Mouse (Mus musculus): ENCODE results near the gene Atp2c2. TPM values are rescaled to one million over a fixed set of nuclear protein-coding genes. Genes with fewer than 3 reads are reported as not detected.

The Atp2c2 gene
- polyA plus RNA-seq, 1 experiment from 2014 or later, result 2.3 TPM

GRCm38 (mm10) chr8:119675457-119675856 is 24.4 kb upstream of the Atp2c2 start:
- Histone ChIP-seq H3K27ac (no peak overlapping the region), H3K9me3 (replicated peaks) (no peaks in the 10 kb centered on the region), H3K36me3 (no peaks in the 10 kb centered on the region), H3K4me3 (no peak overlapping the region), H3K27me3 (ENCODE audit: low read depth, poor library complexity, severe bottlenecking) (no peaks in the 10 kb centered on the region), H3K4me1 (peaks cover 10% of the 10 kb centered on the region; the same call in 1 of the 2 replicates)
- DNase-seq (ENCODE audit: low spot score), result no peak
- WGBS, result 80% methylated on average over 5 of the region's 5 CpGs

DNA sequence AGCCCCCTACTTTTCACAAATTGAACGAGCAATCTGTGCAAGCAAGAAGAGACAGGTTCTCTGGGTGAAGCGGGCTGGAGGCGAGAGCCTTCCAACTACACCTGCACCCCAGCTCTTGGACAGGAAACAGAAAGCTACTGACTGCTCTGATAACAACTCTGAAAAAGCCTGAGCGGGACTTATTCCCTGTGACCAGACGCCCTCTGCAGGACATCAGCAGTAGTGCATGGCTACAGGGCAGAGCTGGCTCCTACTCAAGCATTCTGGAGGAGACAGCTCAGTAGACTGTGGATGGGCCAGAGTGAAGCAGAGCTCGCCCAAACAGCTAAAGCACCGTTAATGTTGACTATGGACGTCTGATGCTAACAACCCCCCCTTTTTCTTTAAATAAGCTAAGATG is 23.4 kb upstream of the Atp2c2 start:
- H3K27me3 ChIP-seq (ENCODE audit: low read depth, poor library complexity, severe bottlenecking), result no peaks in the 10 kb centered on the region
- 22% methylated on average over 8 of the region's 8 CpGs for WGBS
- H3K9me3 ChIP-seq (replicated peaks), result no peaks in the 10 kb centered on the region
- H3K36me3 ChIP-seq, result no peaks in the 10 kb centered on the region
- H3K4me1 ChIP-seq, result peaks cover 10% of the 10 kb centered on the region; the same call in 1 of the 2 replicates
- H3K27ac ChIP-seq, result no peak overlapping the region
- H3K4me3 ChIP-seq, result no peak overlapping the region
- peak; percentile 87 for DNase-seq (ENCODE audit: low spot score)

- Histone ChIP-seq H3K4me3 (peak overlapping the region; percentile 38), H3K27ac (no peak overlapping the region), H3K9me3 (replicated peaks) (no peaks in the 10 kb centered on the region), H3K4me1 (peaks cover 10% of the 10 kb centered on the region; the same call in 1 of the 2 replicates), H3K36me3 (no peaks in the 10 kb centered on the region), H3K27me3 (ENCODE audit: low read depth, poor library complexity, severe bottlenecking) (no peaks in the 10 kb centered on the region)
- WGBS, result 10% methylated on average over 18 of the region's 18 CpGs
- peak; percentile 75 for DNase-seq (ENCODE audit: low spot score)
Observed at GRCm38 (mm10) chr8:119678138-119678843, 21.5 kb upstream of the Atp2c2 start.

- H3K4me1 ChIP-seq, result peaks cover 10% of the 10 kb centered on the region; the same call in 1 of the 2 replicates
- no peaks in the 10 kb centered on the region for H3K9me3 ChIP-seq (replicated peaks)
- 66% methylated on average over 14 of the region's 14 CpGs for WGBS
- no peaks in the 10 kb centered on the region for H3K27me3 ChIP-seq (ENCODE audit: low read depth, poor library complexity, severe bottlenecking)
- DNase-seq (ENCODE audit: low spot score), result no peak
- no peaks in the 10 kb centered on the region for H3K36me3 ChIP-seq
- no peak overlapping the region for H3K4me3 ChIP-seq
- H3K27ac ChIP-seq, result no peak overlapping the region
Observed at GRCm38 (mm10) chr8:119679184-119679583, 20.6 kb upstream of the Atp2c2 start.

DNA sequence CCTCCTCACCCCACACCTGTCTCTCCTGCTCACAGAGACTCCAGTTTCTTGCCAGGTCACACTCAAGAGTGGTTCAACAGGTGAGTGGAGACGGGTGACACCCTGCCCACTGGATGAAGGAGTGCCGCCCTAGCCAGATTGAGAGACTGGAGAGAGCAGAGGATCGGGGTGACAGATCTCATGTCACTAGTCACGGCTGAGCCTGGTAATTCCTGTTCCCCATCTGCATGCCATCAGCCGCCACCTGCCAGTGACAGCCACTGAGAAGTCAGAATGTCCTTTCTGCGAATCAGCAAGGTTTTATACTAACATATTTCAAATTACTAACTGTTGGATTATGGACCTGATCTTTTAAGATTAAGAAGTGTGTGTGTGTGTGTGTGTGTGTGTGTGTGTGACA is 9.2 kb upstream of the Atp2c2 start:
- Histone ChIP-seq H3K9me3 (replicated peaks) (no peaks in the 10 kb centered on the region), H3K36me3 (no peaks in the 10 kb centered on the region), H3K27me3 (ENCODE audit: low read depth, poor library complexity, severe bottlenecking) (peaks cover 12% of the 10 kb centered on the region), H3K4me1 (peaks cover 19% of the 10 kb centered on the region), H3K4me3 (no peak overlapping the region), H3K27ac (no peak overlapping the region)
- WGBS, result 67% methylated on average over 6 of the region's 6 CpGs
- no peak for DNase-seq (ENCODE audit: low spot score)

GRCm38 (mm10) chr8:119691989-119692388 is 7.8 kb upstream of the Atp2c2 start:
- Histone ChIP-seq H3K4me3 (no peak overlapping the region), H3K27me3 (ENCODE audit: low read depth, poor library complexity, severe bottlenecking) (peaks cover 13% of the 10 kb centered on the region), H3K36me3 (no peaks in the 10 kb centered on the region), H3K9me3 (replicated peaks) (no peaks in the 10 kb centered on the region), H3K4me1 (peaks cover 12% of the 10 kb centered on the region), H3K27ac (no peak overlapping the region)
- 86% methylated on average over 4 of the region's 4 CpGs for WGBS
- no peak for DNase-seq (ENCODE audit: low spot score)

GRCm38 (mm10) chr8:119694696-119695095 is 5.1 kb upstream of the Atp2c2 start:
- no peak overlapping the region for H3K27ac ChIP-seq
- H3K4me1 ChIP-seq, result peaks cover 24% of the 10 kb centered on the region
- no peaks in the 10 kb centered on the region for H3K36me3 ChIP-seq
- 75% methylated on average over 7 of the region's 7 CpGs for WGBS
- peaks cover 40% of the 10 kb centered on the region for H3K27me3 ChIP-seq (ENCODE audit: low read depth, poor library complexity, severe bottlenecking)
- H3K4me3 ChIP-seq, result no peak overlapping the region
- DNase-seq (ENCODE audit: low spot score), result no peak
- H3K9me3 ChIP-seq (replicated peaks), result no peaks in the 10 kb centered on the region

DNA sequence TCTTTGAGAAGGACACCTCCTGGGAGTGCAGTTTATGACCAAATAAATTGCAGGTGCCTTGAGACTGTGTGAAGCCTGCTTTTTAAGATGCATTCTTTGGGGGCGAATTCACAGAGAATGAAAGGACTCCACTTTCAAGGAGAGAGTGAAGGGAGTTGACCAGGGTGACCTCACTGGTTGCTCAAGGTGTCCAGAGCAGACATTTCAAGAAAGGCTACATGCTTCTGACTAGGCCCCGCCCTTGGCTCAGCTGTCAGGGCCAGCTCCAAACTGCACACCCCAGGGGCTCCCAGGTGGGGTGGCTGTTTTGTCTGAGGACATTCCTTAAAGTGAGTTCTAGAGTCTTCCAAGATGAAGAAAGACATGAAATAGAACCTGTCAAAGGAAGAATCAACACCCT is 2.6 kb upstream of the Atp2c2 start:
- Histone ChIP-seq H3K4me1 (peaks cover 29% of the 10 kb centered on the region), H3K4me3 (no peak overlapping the region), H3K36me3 (no peaks in the 10 kb centered on the region), H3K9me3 (replicated peaks) (no peaks in the 10 kb centered on the region), H3K27ac (no peak overlapping the region), H3K27me3 (ENCODE audit: low read depth, poor library complexity, severe bottlenecking) (peaks cover 65% of the 10 kb centered on the region)
- WGBS, result 86% methylated on average over 2 of the region's 2 CpGs
- no peak for DNase-seq (ENCODE audit: low spot score)

DNA sequence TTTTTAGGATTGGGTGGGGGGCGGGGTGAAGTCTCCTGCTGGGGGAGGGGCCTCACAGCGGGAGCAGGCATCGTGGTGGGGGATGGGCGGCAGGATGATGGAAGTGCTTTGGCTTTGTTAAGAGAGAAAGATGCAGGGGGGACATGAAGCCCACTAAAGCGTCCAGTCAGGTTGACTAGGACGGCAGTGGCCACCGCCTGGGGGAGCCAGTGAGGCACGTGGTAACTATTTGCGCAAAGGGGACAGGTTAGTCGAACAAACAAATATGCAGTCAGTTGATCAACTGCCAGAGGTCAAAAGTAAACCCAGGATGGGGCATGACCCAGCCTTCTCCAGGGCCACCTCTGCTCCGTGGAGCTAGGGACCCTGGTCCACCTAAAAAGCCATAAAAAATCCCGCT is 849 bp upstream of the Atp2c2 start:
- peaks cover 25% of the 10 kb centered on the region for H3K4me1 ChIP-seq
- no peaks in the 10 kb centered on the region for H3K36me3 ChIP-seq
- H3K27me3 ChIP-seq (ENCODE audit: low read depth, poor library complexity, severe bottlenecking), result peaks cover 71% of the 10 kb centered on the region
- no peak overlapping the region for H3K27ac ChIP-seq
- WGBS, result 4% methylated on average over 12 of the region's 12 CpGs
- peak overlapping the region; percentile 32 for H3K4me3 ChIP-seq
- DNase-seq (ENCODE audit: low spot score), result peak; percentile 63
- no peaks in the 10 kb centered on the region for H3K9me3 ChIP-seq (replicated peaks)

DNA sequence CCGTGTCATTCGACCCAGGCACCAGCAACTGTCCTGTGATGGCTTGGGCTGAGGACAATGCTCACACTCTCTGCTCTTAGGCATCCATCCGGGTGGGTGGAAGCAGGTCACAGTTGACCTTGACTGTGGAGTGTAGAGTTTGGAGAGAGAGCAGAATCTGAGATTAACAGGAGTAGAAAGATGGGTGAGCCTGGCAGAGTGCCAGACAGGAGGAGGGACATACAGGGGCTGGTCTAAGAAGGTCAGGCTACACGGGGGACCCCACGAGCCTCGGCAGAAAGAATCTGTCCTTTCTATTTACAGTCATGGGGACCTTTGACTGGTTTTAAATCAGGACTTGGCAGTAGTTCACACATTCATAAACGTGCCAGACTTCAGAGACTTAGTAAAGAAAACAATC is 3.2 kb downstream of the Atp2c2 start:
- no peak overlapping the region for H3K27ac ChIP-seq
- no peaks in the 10 kb centered on the region for H3K36me3 ChIP-seq
- no peak for DNase-seq (ENCODE audit: low spot score)
- peaks cover 22% of the 10 kb centered on the region for H3K4me1 ChIP-seq
- WGBS, result 79% methylated on average over 7 of the region's 7 CpGs
- no peak overlapping the region for H3K4me3 ChIP-seq
- H3K27me3 ChIP-seq (ENCODE audit: low read depth, poor library complexity, severe bottlenecking), result peaks cover 52% of the 10 kb centered on the region
- H3K9me3 ChIP-seq (replicated peaks), result no peaks in the 10 kb centered on the region

DNA sequence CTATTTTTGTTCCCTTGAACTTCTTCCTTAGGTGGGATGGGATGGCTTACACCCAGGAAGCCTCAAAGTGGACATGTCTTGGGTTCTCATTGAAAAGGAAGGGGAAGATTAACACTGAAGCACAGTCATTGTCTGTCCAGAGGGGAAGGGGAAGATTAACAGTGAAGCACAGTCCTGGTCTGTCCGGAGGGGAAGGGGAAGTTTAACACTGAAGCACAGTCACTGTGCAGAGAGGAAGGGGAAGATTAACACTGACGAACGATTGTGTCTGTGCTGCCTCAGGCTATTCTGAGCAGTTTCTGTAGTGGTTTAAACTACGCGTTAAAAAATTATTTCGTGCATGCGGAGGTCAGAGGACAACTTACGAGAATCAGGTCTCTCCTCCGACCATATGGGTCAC is 7.3 kb downstream of the Atp2c2 start:
- no peaks in the 10 kb centered on the region for H3K36me3 ChIP-seq
- H3K27ac ChIP-seq, result no peak overlapping the region
- no peak for DNase-seq (ENCODE audit: low spot score)
- H3K4me3 ChIP-seq, result no peak overlapping the region
- H3K9me3 ChIP-seq (replicated peaks), result no peaks in the 10 kb centered on the region
- 88% methylated on average over 9 of the region's 9 CpGs for WGBS
- H3K4me1 ChIP-seq, result peaks cover 15% of the 10 kb centered on the region
- H3K27me3 ChIP-seq (ENCODE audit: low read depth, poor library complexity, severe bottlenecking), result peaks cover 10% of the 10 kb centered on the region

DNA sequence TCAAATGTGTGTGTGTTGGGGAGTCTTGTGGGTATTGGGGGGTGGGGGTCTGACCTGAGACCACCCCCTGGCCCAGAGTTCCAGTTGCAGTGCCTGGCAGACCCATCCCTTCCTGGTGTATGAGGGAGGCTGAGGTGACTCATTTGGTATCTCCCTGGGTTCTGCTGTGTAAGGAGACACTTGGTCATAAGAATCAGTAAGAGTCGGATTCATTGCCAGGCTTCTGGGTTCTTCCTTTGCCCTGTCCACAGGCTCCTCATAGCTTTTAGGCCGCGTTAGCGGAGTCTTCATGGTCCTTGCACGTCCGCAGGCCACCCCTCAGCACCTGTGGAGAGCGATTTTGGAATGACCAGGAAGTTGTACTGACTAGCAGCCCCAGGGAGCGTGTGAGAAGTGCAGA is 8.7 kb downstream of the Atp2c2 start:
- peaks cover 15% of the 10 kb centered on the region for H3K4me1 ChIP-seq
- H3K27ac ChIP-seq, result no peak overlapping the region; the same call in 1 of the 2 replicates
- H3K4me3 ChIP-seq, result no peak overlapping the region
- H3K27me3 ChIP-seq (ENCODE audit: low read depth, poor library complexity, severe bottlenecking), result no peaks in the 10 kb centered on the region; the same call in 1 of the 2 replicates
- H3K9me3 ChIP-seq (replicated peaks), result no peaks in the 10 kb centered on the region
- no peak for DNase-seq (ENCODE audit: low spot score)
- no peaks in the 10 kb centered on the region for H3K36me3 ChIP-seq
- WGBS, result 89% methylated on average over 8 of the region's 8 CpGs

- Histone ChIP-seq H3K27me3 (ENCODE audit: low read depth, poor library complexity, severe bottlenecking) (no peaks in the 10 kb centered on the region; the same call in 1 of the 2 replicates), H3K27ac (no peak overlapping the region; the same call in 1 of the 2 replicates), H3K4me3 (no peak overlapping the region), H3K9me3 (replicated peaks) (no peaks in the 10 kb centered on the region), H3K36me3 (no peaks in the 10 kb centered on the region), H3K4me1 (peaks cover 15% of the 10 kb centered on the region)
- DNase-seq (ENCODE audit: low spot score), result no peak
- WGBS, result 71% methylated on average over 14 of the region's 14 CpGs
Observed at GRCm38 (mm10) chr8:119708878-119709702, 9.3 kb downstream of the Atp2c2 start.
